Mouse (Mus musculus): ENCODE results near the gene Cib2. TPM values are rescaled to one million over a fixed set of nuclear protein-coding genes. Genes with fewer than 3 reads are reported as not detected.

The Cib2 gene
- total RNA-seq, 2 experiments from 2014 or later = 17.0 to 22.1 TPM

GRCm38 (mm10) chr9:54500832-54501452, 59.1 kb downstream of the Cib2 start:
- DNase-seq (ENCODE audit: extremely low spot score in 1 of 2, low spot score in 1 of 2) = no peak

DNA sequence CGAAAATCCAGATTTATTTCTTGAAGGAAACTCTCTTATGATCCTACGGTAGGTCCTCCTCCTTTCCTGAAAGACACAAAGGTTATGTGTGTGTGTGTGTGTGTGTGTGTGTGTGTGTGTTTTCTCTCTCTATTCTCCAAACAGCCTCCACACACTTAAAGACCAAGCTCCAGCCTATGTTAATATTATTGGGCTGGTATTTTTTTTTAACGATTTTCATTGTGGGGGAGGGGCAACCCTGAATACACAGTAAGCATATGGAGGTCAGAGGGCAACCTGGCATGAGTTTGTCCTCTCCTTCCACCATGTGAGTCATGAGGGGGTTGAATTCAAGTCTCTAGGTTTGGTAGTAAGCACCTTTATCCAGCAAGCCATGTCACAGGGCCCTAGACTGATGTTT, 60.2 kb downstream of the Cib2 start:
- DNase-seq (ENCODE audit: extremely low spot score in 1 of 2, low spot score in 1 of 2) = no peak

GRCm38 (mm10) chr9:54499291-54499690, 60.7 kb downstream of the Cib2 start:
- DNase-seq (ENCODE audit: extremely low spot score in 1 of 2, low spot score in 1 of 2) = no peak

Other genes starting within 250 kb of the Cib2 start
- gene Dmxl2, start 58.6 kb downstream of the Cib2 start, total RNA-seq (2021) = 100 to 1,000 TPM; 187 to 212 TPM
- gene Sh2d7, start 21.2 kb downstream of the Cib2 start, total RNA-seq (2021) = not detected
- 100 to 1,000 TPM; 176 to 189 TPM for gene Idh3a, start 26.1 kb upstream of the Cib2 start, total RNA-seq (2021)
- gene Acsbg1, start 101.7 kb upstream of the Cib2 start, total RNA-seq (2021) = 100 to 1,000 TPM; 111 to 117 TPM
- 10 to 100 TPM; 39.9 to 46.0 TPM for gene Dnaja4, start 138.7 kb upstream of the Cib2 start, total RNA-seq (2021)
- gene Wdr61, start 174.3 kb upstream of the Cib2 start, total RNA-seq (2021) = 10 to 100 TPM; 57.7 to 61.0 TPM
- 1 to 10 TPM; 1.3 to 1.7 TPM for gene Crabp1, start 204.5 kb upstream of the Cib2 start, total RNA-seq (2021)